Mouse (Mus musculus): ENCODE measurements around the gene Gm6993. TPM values are rescaled to one million over a fixed set of nuclear protein-coding genes. Genes with fewer than 3 reads are reported as not detected.

The Gm6993 gene
- not detected for polyA plus RNA-seq (2017; shearing (Covaris generic))

GRCm38 (mm10) chr12:31240470-31240869 lies at the start of gene Gm6993:
TSS of gene Gm6993 (plus strand) at chr12:31240770.

GRCm38 (mm10) chr12:31265005-31265721 lies 24.6 kb downstream of the Gm6993 start, which contains the start of gene Lamb1:
TSS of gene Lamb1 (plus strand) at chr12:31265234.

Other genes starting within 250 kb of the Gm6993 start
- gene Fam110c, start 166.9 kb upstream of the Gm6993 start, polyA plus RNA-seq (2017; shearing (Covaris generic)) = 0.40 TPM
- gene Lamb1, start 24.5 kb downstream of the Gm6993 start, polyA plus RNA-seq (2017; shearing (Covaris generic)) = not detected
- 101 TPM for gene Dld, start 110.7 kb downstream of the Gm6993 start, polyA plus RNA-seq (2017; shearing (Covaris generic))
- not detected for gene Slc26a3, start 150.1 kb downstream of the Gm6993 start, polyA plus RNA-seq (2017; shearing (Covaris generic))

All from activated CD4-positive, CD25-positive, alpha-beta regulatory T cell, adult 9 weeks (primary cell).